Mouse (Mus musculus) E14TG2a.4 (cell line): ENCODE data around the gene Xrcc6.
A peak's percentile ranks its signal among the peaks of the same experiment; 100 is the strongest.

Source experiments
- H3K27me3 ChIP-seq: 2 replicates; pipeline ENCODE4 v1.6.1; 2014; ENCODE audit warnings: low read length, control low read depth; ENCODE audit not compliant: insufficient read depth
- H3K36me3 ChIP-seq: 2 replicates; pipeline ENCODE4 v1.6.1; 2014; ENCODE audit warnings: low read length, control low read depth; ENCODE audit not compliant: insufficient read depth
- H3K4me1 ChIP-seq: replicated peaks from 2 replicates; pipeline ENCODE4 v1.6.1; 2014; ENCODE audit warnings: low read depth, low read length, control low read depth
- H3K4me3 ChIP-seq: replicated peaks from 2 replicates; pipeline ENCODE4 v1.5.1; 2014; ENCODE audit warnings: mild to moderate bottlenecking, low read length
- H3K9me3 ChIP-seq: 2 replicates; pipeline ENCODE4 v1.6.1; 2014; ENCODE audit warnings: low read length, control low read depth
- CTCF ChIP-seq: conservative IDR thresholded peaks from 2 replicates; pipeline ENCODE4 v1.5.1; 2014; ENCODE audit warnings: low read length
- NANOG ChIP-seq: IDR thresholded peaks from 2 replicates; pipeline ENCODE4 v1.6.1; 2014; ENCODE audit warnings: borderline replicate concordance, low read length, mixed read lengths
- POU5F1 ChIP-seq: IDR thresholded peaks from 2 replicates; pipeline ENCODE4 v1.6.1; 2014; ENCODE audit warnings: low read length, borderline replicate concordance

Gene Xrcc6

DNA sequence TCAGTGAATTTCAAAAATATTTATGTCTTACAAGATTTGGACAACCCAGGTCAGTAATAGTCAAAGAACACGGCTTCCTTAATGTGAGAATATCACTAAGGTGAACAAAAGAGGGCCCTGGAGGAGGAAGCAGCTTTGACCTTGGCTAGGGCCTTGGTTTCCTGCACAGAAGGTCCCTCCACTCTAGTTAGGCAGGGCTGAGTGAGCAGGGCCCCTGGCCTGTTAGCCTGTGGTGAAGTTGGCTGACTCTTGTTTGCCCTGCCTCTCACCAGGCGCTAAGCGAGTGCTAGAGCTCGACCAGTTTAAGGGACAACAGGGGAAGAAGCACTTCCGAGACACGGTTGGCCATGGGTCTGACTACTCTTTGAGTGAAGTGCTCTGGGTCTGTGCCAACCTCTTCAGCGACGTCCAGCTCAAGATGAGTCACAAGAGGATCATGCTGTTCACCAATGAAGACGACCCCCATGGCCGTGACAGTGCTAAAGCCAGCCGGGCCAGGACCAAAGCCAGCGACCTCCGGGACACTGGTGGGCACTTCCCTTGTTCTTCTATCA, 35.0 kb downstream of the Xrcc6 start:
- TF ChIP-seq NANOG (no peak), CTCF (no peak), POU5F1 (no peak)
- Histone ChIP-seq H3K27me3 (no peaks in the 10 kb centered on the region), H3K9me3 (no peaks in the 10 kb centered on the region), H3K36me3 (peaks cover 91% of the 10 kb centered on the region), H3K4me1 (peaks cover 2% of the 10 kb centered on the region), H3K4me3 (no peak overlapping the region)

DNA sequence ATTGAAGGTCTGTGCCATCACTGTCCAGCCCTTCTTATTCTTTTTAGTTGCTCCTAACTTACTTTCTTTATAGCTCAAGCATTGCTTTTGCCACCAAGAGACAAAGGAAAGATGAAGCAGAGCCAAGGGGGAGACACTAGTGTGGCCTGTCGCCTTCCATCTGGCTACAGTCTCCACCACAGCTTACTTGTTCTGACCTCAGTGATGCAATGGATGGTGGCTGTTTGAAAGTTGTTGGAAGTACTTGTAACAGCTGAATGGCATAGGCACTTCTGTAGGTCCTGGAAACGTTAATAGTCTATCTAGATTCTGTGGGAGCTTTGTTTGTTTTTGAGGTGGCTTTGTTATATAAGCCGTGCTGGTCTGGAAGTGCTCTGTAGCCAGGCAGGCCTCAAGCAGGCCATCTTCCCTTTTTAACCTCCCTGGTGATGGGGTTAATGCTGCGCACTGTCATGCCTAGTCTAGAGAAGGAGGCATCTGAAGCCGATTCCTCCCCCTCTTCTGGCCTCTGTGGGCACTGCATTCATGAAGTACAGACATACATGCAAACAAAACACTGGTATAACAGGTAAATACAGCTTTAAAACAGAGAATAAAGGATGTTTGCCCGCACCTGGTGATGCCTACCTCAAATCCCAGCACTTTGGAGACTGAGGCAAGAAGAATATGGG, 36.5 kb downstream of the Xrcc6 start:
- H3K4me1 ChIP-seq, result no peaks in the 10 kb centered on the region
- peaks cover 6% of the 10 kb centered on the region for H3K9me3 ChIP-seq
- TF ChIP-seq NANOG (no peak), CTCF (no peak), POU5F1 (no peak)
- no peaks in the 10 kb centered on the region for H3K27me3 ChIP-seq
- peaks cover 99% of the 10 kb centered on the region for H3K36me3 ChIP-seq
- no peak overlapping the region for H3K4me3 ChIP-seq

DNA sequence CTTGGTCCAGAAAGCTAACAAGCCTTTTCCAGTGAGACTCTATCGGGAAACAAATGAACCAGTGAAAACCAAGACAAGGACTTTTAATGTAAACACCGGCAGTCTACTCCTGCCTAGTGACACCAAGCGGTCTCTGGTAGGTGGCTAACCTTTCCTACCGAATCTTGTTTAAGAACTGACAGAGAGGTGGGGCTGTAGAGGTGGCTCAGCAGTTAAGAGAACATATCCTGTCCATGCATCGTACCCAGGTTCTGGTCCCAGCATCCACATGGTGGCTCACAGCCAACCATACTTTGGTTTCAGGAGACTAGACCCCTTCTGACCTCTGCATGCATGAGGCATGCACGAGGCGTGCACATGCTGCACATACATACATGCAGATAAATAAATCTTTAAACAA, 39.6 kb downstream of the Xrcc6 start:
- Histone ChIP-seq H3K36me3 (peaks cover 100% of the 10 kb centered on the region), H3K4me3 (no peak overlapping the region), H3K27me3 (no peaks in the 10 kb centered on the region), H3K4me1 (no peaks in the 10 kb centered on the region), H3K9me3 (peaks cover 8% of the 10 kb centered on the region)
- no peak for TF ChIP-seq CTCF
- no peak for TF ChIP-seq NANOG
- TF ChIP-seq POU5F1, result no peak

DNA sequence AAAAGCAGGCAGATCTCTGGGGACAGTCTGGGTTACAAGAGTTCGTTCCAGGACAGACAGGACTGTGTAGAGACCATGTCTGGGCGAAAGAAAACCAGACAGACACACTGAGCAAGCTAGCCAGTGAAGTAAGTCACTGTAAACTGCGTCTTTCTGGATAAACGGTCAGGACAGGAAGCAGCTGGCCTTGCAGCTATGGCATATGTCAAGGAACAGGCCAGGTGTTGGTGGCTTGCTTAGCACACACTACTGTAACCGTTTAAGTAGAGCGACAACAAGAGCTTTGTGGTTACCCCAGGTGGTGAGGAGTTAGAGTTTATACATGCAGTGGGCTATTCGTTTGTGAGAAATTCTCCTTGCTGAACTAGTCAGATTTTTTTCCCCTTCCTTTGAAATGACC, 40.1 kb downstream of the Xrcc6 start:
- H3K36me3 ChIP-seq, result peaks cover 100% of the 10 kb centered on the region
- H3K9me3 ChIP-seq, result peaks cover 8% of the 10 kb centered on the region
- no peak overlapping the region for H3K4me3 ChIP-seq
- H3K27me3 ChIP-seq, result no peaks in the 10 kb centered on the region
- no peak for TF ChIP-seq CTCF
- no peaks in the 10 kb centered on the region for H3K4me1 ChIP-seq

DNA sequence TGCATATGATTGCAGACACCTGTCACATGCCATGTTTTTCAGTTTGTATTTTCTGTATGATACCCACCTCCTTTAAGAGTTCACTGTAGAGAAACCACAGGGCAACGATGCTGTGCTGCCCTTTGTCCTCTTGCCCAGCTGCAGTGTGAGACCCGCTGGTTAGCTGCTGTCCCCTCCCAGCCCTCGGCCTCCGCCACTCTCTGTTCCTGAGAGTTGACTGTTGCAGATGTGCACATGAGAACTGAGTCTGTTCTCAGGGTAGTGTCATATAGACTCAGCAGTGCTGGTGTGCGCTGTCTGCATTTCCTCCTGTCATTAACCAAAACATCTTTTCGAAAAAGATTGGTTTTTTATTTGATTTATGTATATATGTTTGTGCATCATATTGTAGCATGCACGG, 44.8 kb downstream of the Xrcc6 start:
- Histone ChIP-seq H3K4me3 (no peak overlapping the region), H3K9me3 (peaks cover 8% of the 10 kb centered on the region), H3K36me3 (peaks cover 96% of the 10 kb centered on the region), H3K4me1 (peaks cover 14% of the 10 kb centered on the region), H3K27me3 (no peaks in the 10 kb centered on the region)
- TF ChIP-seq NANOG, result no peak
- TF ChIP-seq CTCF, result no peak
- no peak for TF ChIP-seq POU5F1

DNA sequence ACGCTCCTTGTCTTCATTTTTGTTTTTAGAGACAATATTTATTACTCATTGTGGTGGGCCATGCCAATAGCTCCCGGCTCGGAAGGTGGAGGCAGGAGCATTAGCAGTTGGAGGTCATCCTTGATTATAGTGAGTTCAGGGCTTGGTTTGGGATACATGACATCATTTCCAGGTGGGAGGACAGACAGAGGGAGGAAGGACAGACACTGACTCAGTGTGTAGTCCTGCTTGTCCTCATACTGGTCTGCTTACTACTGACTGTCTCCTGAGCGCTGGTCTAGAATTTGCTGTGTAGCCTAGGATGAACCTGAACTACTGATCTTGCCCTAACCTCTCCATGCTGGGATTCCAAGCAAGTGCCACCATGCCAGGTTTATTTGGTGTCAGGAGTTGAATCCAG, 46.1 kb downstream of the Xrcc6 start, which contains the start of gene Desi1:
Desi1 (minus strand) TSS at position 101 of the 400 bp plus-strand sequence.
- Histone ChIP-seq H3K9me3 (peaks cover 4% of the 10 kb centered on the region), H3K36me3 (peaks cover 96% of the 10 kb centered on the region), H3K4me3 (no peak within 1 kb of the TSS), H3K4me1 (peaks cover 17% of the 10 kb centered on the region), H3K27me3 (no peaks in the 10 kb centered on the region)
- TF ChIP-seq CTCF (no peak), NANOG (no peak), POU5F1 (no peak)

DNA sequence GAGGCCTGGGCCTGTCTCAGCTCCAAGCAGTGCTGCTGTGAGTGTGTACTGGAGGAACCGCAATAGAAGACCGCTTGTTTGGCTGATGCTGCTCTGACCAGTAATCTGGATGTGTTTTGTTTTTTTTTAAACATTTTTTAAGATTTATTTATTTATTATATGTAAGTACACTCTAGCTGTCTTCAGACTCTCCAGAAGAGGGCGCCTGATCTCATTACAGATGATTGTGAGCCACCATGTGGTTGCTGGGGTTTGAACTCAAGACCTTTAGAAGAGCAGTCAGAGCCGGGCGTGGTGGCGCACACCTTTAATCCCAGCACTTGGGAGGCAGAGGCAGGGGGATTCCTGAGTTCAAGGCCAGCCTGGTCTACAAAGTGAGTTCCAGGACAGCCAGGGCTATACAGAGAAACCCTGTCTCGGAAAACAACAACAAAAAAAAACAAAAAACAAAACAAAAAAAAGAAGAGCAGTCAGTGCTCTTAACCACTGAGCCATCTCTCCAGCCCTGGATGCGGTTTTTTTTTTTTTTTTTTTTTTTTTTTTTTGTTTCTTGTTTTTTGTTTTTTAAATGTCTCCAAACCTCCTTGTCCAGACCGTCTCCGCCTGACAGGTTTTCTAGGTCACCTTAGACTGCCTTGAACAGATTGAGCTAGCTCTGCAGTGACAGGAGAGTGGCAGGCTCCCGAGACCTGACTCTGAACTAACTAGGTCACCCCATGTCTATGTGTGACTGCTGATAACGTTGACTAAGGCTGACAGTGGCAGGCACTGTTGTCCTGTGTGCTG, 48.5 kb downstream of the Xrcc6 start:
- TF ChIP-seq CTCF, result peak; percentile 27; the same call in 1 of the 2 replicates
- TF ChIP-seq POU5F1, result no peak
- no peak overlapping the region for H3K4me3 ChIP-seq
- H3K4me1 ChIP-seq, result peaks cover 33% of the 10 kb centered on the region
- no peaks in the 10 kb centered on the region for H3K27me3 ChIP-seq
- H3K36me3 ChIP-seq, result peaks cover 96% of the 10 kb centered on the region
- H3K9me3 ChIP-seq, result no peaks in the 10 kb centered on the region

DNA sequence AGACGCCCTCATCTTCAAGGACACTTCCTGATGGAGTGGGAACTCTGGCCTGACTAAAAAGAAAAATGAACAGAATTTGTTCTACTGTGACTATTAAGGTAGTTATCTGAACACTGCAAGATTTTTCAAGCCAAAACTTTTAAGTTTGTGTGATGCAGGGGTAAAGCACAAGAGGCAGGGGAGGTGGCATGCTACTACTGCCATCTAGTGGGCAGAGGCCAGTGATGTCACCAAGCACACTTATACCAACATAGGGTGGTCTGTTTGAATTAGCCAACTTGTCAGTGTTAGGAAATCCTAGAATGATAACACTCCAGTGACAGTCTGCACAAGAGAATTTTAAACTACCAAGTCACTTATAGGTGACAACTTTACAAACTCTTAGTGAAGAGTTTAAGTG, 53.0 kb downstream of the Xrcc6 start:
- Histone ChIP-seq H3K9me3 (no peaks in the 10 kb centered on the region), H3K27me3 (no peaks in the 10 kb centered on the region), H3K4me1 (peaks cover 65% of the 10 kb centered on the region), H3K36me3 (peaks cover 87% of the 10 kb centered on the region), H3K4me3 (no peak overlapping the region)
- TF ChIP-seq POU5F1 (no peak), CTCF (peak; percentile 81)
